1 mouse cellular context compared by ENCODE assay signal in genomic region chr6:72385258-72385657, GRCm38 (mm10).
TF ChIP-seq lines count a peak whose summit lies in the region.

No protein-coding gene starts in this region.

TF ChIP-seq in MEL, 35 proteins besides CTCF, POLR2A, EP300 and RAD21:
- TF ChIP-seq CHD2 (IDR thresholded peaks at IDR 0.05; ENCODE audit: low read length) (no peak), GATA1 (IDR thresholded peaks at IDR 0.05; ENCODE audit: low read depth, low read length) (peak; percentile 36; the same call in 1 of the 2 replicates), TBP (IDR thresholded peaks at IDR 0.05; ENCODE audit: low read depth, low read length) (peak; percentile 49; the same call in 1 of the 2 replicates), POLR2AphosphoS5 (IDR thresholded peaks at IDR 0.05; ENCODE audit: borderline replicate concordance, low read depth, low read length) (0 out of 2 replicates have a peak, but pooled peaks have one; percentile 43)
